Mouse (Mus musculus) heart, postnatal 0 days (tissue): ENCODE measurements at regions not wholly inside any gene's neighbourhood (a gene's known extent, or its start where the extent isn't known, plus 50 kb on each side); places are given as distances from the start of the nearest gene placed in this dataset.

Experiments used
- CTCF ChIP-seq: IDR thresholded peaks from 2 replicates; pipeline ENCODE4 v1.5.1; 2016; ENCODE audit warnings: antibody characterized with exemption, control low read depth, low read depth
- EP300 ChIP-seq: IDR thresholded peaks from 2 replicates; pipeline ENCODE4 v1.6.1; 2016; ENCODE audit warnings: antibody characterized with exemption, low read depth

GRCm38 (mm10) chr4:95199394-95199793 is 147.4 kb upstream of the Jun start:
- TF ChIP-seq CTCF: no peak
- no peak for TF ChIP-seq EP300
